Mouse (Mus musculus) adrenal gland, postnatal 10 days (tissue): ENCODE data around the gene Cyp1b1. TPM values are rescaled to one million over a fixed set of nuclear protein-coding genes. Genes with fewer than 3 reads are reported as not detected.
A peak's percentile ranks its signal among the peaks of the same experiment; 100 is the strongest.

Source experiments
- DNase-seq: peaks from one replicate; pipeline ENCODE4 v3.0.0; 2021; ENCODE audit warnings: mixed read lengths
- long read RNA-seq, 2 experiments: library from polyadenylated mRNA; stranded (forward); transcript quantifications; one replicate each; pipeline ENCODE4 v2.0.0; 2021
- total RNA-seq, 2 experiments: library from RNA; stranded (reverse); gene quantifications; 2 replicates each; pipeline ENCODE4 v1.2.3; 2021

Cyp1b1 gene
- 10 to 100 TPM; 21.3 to 27.9 TPM for total RNA-seq
- long read RNA-seq, experiment 1, partial matches to known transcripts: 2 of 8 reads
- long read RNA-seq, experiment 1, other reads (novel, unspliced or antisense): 4 of 8 reads
- long read RNA-seq, experiment 2, full-length matches to known transcripts: 1 of 5 reads
- long read RNA-seq, experiment 2, partial matches to known transcripts: 2 of 5 reads
- long read RNA-seq, experiment 2, other reads (novel, unspliced or antisense): 2 of 5 reads

DNA sequence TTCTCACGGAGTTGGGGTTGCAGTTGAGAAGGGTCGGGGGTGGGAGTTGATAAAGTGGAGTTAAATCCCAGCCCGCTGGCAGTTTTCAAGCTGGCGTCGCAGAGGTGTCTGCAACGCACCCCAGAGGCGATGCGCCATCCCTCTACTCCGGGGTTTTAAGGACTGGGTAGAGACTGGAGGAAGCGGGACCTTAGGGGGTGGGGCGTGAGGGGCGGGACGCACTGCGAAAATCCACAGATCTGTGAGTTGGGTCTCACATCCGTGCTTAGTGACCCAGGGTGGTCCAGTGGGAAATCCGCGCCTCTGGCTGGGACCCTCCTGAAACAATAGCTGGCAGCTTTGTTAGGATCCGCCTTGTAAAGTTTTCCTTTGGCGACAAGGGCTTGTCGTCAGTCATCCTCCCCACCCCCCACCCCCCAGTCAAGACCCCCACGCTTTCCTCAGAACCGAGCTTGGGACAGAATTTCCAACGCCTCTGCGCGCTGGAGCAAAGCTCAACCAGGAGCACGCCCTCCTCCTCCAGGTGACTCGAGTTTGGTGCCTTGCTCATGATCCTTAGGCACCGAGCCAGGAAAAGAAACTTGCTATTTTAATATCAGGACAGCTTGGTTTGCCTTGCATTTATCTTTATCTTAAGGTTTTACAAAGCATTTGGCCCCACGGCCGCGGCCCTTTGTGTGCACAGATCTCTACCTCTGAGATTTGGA lies at the start of gene Cyp1b1:
Cyp1b1 (minus strand) TSS at position 131 of the 707 bp plus-strand sequence.
- DNase-seq: peak; percentile 34

- no peak for DNase-seq
Measured at GRCm38 (mm10) chr17:79761841-79762240, 47.0 kb upstream of the Cyp1b1 start.

- DNase-seq: no peak
Measured at GRCm38 (mm10) chr17:79753831-79754230, 39.0 kb upstream of the Cyp1b1 start.

- DNase-seq: no peak
Measured at GRCm38 (mm10) chr17:79752836-79753235, 38.0 kb upstream of the Cyp1b1 start.

GRCm38 (mm10) chr17:79751661-79752191 lies 36.9 kb upstream of the Cyp1b1 start:
- DNase-seq: no peak

DNA sequence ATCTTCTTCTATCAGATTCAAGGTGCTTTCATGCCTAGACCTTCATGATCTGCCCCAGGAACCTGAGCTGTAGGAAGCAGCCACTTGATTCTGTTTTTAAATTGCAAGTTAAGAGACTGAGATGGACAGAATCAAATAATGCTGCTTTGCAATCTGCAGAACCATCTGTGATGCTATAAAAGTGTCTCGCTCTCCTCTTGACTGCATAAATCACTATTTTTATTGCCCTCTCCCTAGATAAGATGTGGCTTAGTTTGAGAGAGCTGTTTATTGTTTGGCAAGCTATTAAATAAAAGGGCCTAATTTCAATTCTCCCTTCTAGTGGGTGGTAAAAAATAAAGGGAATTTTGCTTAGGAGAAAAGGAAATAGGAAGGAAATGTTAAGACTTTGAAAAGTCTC lies 34.8 kb upstream of the Cyp1b1 start:
- DNase-seq: no peak

- DNase-seq: no peak
Measured at GRCm38 (mm10) chr17:79746954-79747353, 32.1 kb upstream of the Cyp1b1 start.

DNA sequence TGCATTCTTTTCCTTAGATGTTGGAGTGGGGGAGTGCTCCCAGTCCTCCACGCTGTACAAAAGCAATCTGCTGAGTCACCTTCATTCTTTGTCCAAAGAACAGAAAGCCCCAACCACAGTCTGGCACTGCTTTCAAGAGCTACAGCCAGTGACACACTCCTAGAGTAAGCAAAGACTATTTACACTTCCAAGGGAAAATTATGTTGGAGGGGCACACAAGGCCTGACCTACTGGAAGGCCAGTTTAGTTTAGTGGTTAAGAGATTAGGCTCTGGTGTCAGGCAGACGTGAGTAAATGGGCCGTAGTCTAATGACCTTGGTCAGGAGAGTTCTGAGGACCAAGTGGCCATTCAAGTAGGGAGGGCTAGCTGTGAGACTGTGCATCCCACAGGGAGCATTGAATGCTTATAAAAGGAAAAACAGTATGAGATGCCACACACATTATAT lies 31.3 kb upstream of the Cyp1b1 start:
- peak; percentile 24 for DNase-seq

DNA sequence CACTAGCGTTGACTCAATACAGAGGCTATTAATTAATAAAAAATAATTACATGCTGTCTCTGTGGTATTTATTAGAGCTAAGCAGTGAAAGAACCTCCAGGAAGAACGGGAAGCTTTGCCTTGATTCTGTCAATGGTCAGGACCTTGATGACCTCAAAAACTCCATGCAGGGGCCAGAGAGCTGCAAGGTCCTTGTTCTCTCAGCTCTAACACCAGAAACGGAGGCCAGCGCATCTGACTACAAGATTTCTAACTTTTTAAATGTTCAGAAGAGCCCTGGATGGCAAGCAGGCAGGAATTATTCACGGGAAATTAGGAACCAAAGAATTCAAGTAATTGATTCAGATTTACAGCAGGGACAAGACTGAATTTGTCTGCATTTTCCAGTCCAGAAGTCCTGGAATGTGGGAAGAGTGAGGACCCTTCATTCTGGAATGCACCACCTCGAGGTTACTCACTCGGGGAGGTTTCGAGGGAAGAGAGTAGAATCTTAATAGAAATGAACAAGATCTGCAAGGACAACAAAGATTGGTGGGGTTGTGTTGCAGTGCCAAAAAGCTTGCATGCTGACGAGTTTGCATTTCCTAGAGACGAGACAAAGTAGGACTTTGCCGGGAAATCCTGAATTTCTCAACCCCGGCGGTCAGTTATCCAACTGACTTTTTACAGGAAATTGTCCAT lies 30.3 kb upstream of the Cyp1b1 start:
- no peak for DNase-seq

- no peak for DNase-seq
Measured at GRCm38 (mm10) chr17:79743507-79743906, 28.6 kb upstream of the Cyp1b1 start.

DNA sequence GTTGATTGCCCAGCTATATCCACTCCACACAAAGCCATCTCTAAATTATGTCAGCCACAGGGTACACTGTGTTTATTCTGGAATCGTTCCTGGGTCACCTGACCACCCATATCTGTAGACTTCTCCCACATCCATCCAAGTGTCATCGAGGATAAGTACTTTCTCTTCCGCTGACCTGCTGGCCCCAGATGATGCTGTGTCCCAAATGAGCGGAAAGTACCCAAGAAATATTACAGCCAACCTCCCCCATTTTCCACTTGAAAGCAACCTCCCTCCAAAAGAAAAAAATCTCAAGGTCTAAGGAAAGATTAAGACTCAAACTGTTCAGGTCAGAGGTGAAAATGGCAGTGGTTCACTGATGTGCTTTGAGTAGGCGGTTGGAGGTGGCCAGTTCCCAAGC lies 27.8 kb upstream of the Cyp1b1 start:
- DNase-seq: no peak

DNA sequence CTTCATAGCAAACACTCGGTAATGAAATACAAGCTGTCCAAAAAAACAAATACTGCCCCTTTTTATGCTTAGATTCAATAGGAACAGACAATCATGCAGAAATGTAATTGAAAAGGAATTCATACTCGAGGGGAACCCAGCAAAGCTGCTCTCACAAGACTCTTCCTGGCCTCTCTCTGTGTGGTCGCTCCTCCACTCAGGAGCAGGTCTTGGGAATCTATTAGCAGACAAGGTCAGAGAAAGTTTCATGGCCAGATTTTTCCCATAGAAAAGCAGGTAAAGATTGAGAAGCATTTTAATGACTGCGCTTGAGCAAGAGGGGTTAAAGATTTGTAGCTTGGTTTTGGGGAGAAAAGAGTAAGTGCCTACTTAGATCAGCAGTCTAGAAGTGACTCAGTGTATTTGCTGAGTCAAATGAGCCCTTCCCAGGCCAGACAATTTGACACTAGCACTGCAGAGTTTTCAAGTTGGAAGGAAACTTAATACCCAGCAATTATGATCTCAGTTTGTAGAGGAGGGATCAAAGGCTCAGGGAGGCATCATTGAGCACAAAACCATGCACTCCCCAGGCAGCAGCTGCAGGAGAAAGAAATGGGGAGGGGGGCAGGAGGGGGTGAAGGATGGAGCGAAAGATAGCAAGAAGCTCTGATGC lies 24.1 kb upstream of the Cyp1b1 start:
- DNase-seq: no peak

- DNase-seq: peak; percentile 44
Measured at GRCm38 (mm10) chr17:79737598-79737997, 22.7 kb upstream of the Cyp1b1 start.

DNA sequence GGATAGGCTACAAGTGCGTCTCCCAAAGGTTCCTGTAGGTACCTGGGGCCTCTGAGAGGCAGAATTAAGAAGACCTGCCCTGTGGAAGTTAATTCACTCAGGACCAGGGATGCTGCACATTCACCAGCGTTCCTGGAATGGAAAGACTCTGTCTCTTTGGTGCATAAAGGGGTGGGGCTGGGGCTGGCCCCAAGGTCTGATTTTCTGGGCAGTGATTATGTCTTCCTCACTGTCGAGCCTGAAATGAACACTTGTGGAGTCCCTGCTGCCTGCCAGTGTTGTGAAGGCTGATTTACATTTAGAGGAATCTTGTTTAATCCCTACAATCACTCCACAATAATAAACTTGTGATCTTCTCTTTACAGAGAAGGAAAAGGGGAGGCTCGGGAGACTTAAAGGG lies 18.2 kb upstream of the Cyp1b1 start:
- DNase-seq: no peak

- no peak for DNase-seq
Measured at GRCm38 (mm10) chr17:79730988-79731387, 16.1 kb upstream of the Cyp1b1 start.

- DNase-seq: no peak
Measured at GRCm38 (mm10) chr17:79728585-79729503, 14.0 kb upstream of the Cyp1b1 start.

GRCm38 (mm10) chr17:79728053-79728584 lies 13.3 kb upstream of the Cyp1b1 start:
- DNase-seq: no peak

DNA sequence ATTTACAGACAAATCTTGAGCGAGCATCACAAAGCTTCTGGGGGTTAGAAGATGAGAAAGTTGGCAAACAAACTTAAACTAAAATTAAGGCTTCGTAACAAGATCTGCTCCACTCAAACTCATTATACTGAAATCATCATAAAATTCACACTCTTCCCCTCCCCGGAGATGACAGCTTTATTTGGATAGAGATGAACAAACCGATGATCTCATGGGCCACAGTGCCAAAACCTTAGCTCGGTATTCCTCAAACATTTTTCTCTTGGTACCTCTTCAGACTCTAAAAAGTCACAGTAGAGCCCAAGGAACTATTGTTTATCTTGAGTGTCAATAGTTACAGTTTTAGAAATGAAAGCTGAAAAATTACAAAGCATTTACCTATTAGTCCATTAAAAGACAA lies 11.8 kb upstream of the Cyp1b1 start:
- DNase-seq: no peak

DNA sequence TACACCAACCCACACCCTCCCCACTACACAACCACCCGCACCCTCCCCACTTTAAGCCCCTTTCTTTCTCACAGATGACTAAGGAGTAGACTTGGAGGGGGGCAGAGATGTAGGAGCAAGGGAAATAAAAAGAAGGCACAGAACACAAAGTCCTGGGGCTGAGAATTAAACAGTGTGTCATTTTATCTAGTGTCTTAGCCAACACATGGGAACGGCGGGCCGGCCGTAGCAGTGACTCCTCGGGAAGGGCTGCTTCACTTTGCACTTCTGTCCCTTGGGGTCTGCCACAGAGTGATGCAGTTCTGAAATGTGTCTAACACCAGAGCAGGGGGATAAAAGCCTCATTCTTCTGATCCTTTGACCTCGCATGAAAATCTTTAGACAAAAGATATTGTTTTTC lies 5.8 kb upstream of the Cyp1b1 start:
- no peak for DNase-seq

- peak; percentile 93 for DNase-seq
Measured at GRCm38 (mm10) chr17:79715649-79716143, 835 bp upstream of the Cyp1b1 start.

GRCm38 (mm10) chr17:79714368-79714895 lies 429 bp downstream of the Cyp1b1 start:
- DNase-seq: no peak
